Mouse (Mus musculus): ENCODE data around the gene Slc23a4. TPM values are rescaled to one million over a fixed set of nuclear protein-coding genes. Genes with fewer than 3 reads are reported as not detected.
A peak's percentile ranks its signal among the peaks of the same experiment; 100 is the strongest.

The Slc23a4 gene
- total RNA-seq, 2 experiments from 2014 or later, result 0.16 to 0.42 TPM

- no peak for DNase-seq (ENCODE audit: low spot score in 2 of 2)
Observed at GRCm38 (mm10) chr6:34913341-34914040, 74.7 kb downstream of the Slc23a4 start.

GRCm38 (mm10) chr6:34910371-34911219, 77.6 kb downstream of the Slc23a4 start, which contains the start of gene Wdr91:
TSS of gene Wdr91 (minus strand) at chr6:34910876.
- DNase-seq (ENCODE audit: low spot score in 2 of 2), result peak; percentile 89 to 96

GRCm38 (mm10) chr6:34909631-34910345, 78.4 kb downstream of the Slc23a4 start:
- DNase-seq (ENCODE audit: low spot score in 2 of 2), result no peak

- DNase-seq (ENCODE audit: low spot score in 2 of 2), result no peak
Observed at GRCm38 (mm10) chr6:34907696-34908260, 80.4 kb downstream of the Slc23a4 start.

GRCm38 (mm10) chr6:34907121-34907614, 81.0 kb downstream of the Slc23a4 start:
- DNase-seq (ENCODE audit: low spot score in 2 of 2), result no peak

- no peak for DNase-seq (ENCODE audit: low spot score in 2 of 2)
Observed at GRCm38 (mm10) chr6:34906661-34907060, 81.5 kb downstream of the Slc23a4 start.

- DNase-seq (ENCODE audit: low spot score in 2 of 2), result no peak
Observed at GRCm38 (mm10) chr6:34906125-34906524, 82.1 kb downstream of the Slc23a4 start.

GRCm38 (mm10) chr6:34904361-34904760, 83.8 kb downstream of the Slc23a4 start:
- no peak for DNase-seq (ENCODE audit: low spot score in 2 of 2)

- DNase-seq (ENCODE audit: low spot score in 2 of 2), result no peak
Observed at GRCm38 (mm10) chr6:34903851-34904250, 84.4 kb downstream of the Slc23a4 start.

- no peak for DNase-seq (ENCODE audit: low spot score in 2 of 2)
Observed at GRCm38 (mm10) chr6:34903441-34903840, 84.8 kb downstream of the Slc23a4 start.

GRCm38 (mm10) chr6:34902578-34902977, 85.6 kb downstream of the Slc23a4 start:
- DNase-seq (ENCODE audit: low spot score in 2 of 2), result no peak

- no peak for DNase-seq (ENCODE audit: low spot score in 2 of 2)
Observed at GRCm38 (mm10) chr6:34901911-34902444, 86.2 kb downstream of the Slc23a4 start.

GRCm38 (mm10) chr6:34900990-34901389, 87.2 kb downstream of the Slc23a4 start:
- DNase-seq (ENCODE audit: low spot score in 2 of 2), result no peak

GRCm38 (mm10) chr6:34899127-34899526, 89.1 kb downstream of the Slc23a4 start:
- DNase-seq (ENCODE audit: low spot score in 2 of 2), result no peak

GRCm38 (mm10) chr6:34896168-34896780, 91.9 kb downstream of the Slc23a4 start:
- no peak for DNase-seq (ENCODE audit: low spot score in 2 of 2)

GRCm38 (mm10) chr6:34895569-34895968, 92.6 kb downstream of the Slc23a4 start:
- DNase-seq (ENCODE audit: low spot score in 2 of 2), result no peak
